Mouse (Mus musculus) heart, adult 2 months (tissue): Measurements from ENCODE around the gene Kcnh1. TPM values are rescaled to one million over a fixed set of nuclear protein-coding genes. Genes with fewer than 3 reads are reported as not detected.
A peak's percentile ranks its signal among the peaks of the same experiment; 100 is the strongest.

Experiments used
- DNase-seq, 2 experiments: peaks; one replicate each; pipeline ENCODE4 v3.0.0; 2021
- H3K27ac ChIP-seq: fragments of 200-600 bp; 2 replicates; pipeline ENCODE4 v1.8.1; 2022
- H3K27me3 ChIP-seq: fragments of 200-500 bp; 2 replicates; pipeline ENCODE4 v1.6.1; 2012; ENCODE audit warnings: mild to moderate bottlenecking, low read length, inconsistent platforms, mixed read lengths; ENCODE audit not compliant: control insufficient read depth, insufficient read depth
- H3K36me3 ChIP-seq: fragments of 200-500 bp; 2 replicates; pipeline ENCODE4 v1.6.1; 2012; ENCODE audit warnings: low read length, inconsistent platforms; ENCODE audit not compliant: control insufficient read depth, insufficient read depth
- H3K4me1 ChIP-seq: fragments of 200-500 bp; 2 replicates; pipeline ENCODE4 v1.6.1; 2011; ENCODE audit warnings: low read length; ENCODE audit not compliant: control insufficient read depth, insufficient read depth
- H3K4me3 ChIP-seq: fragments of 200-600 bp; 2 replicates; pipeline ENCODE4 v1.8.1; 2022
- H3K79me2 ChIP-seq: fragments of 200-500 bp; replicated peaks from 2 replicates; pipeline ENCODE4 v1.6.1; 2012; ENCODE audit warnings: mild to moderate bottlenecking, inconsistent platforms, low read length, moderate library complexity, mixed read lengths; ENCODE audit not compliant: control insufficient read depth, insufficient read depth
- H3K9ac ChIP-seq: fragments of 200-500 bp; 2 replicates; pipeline ENCODE4 v1.6.1; 2012; ENCODE audit warnings: low read depth, mild to moderate bottlenecking, control low read depth, inconsistent platforms, low read length, mixed read lengths
- CTCF ChIP-seq: fragments of 200-600 bp; IDR thresholded peaks from 2 replicates; pipeline ENCODE4 v1.8.1; 2022; ENCODE audit warnings: antibody characterized with exemption, mild to moderate bottlenecking, moderate library complexity
- EP300 ChIP-seq: fragments of 200-500 bp; IDR thresholded peaks from 2 replicates; pipeline ENCODE4 v1.6.1; 2011; ENCODE audit warnings: low read depth, low read length, control low read depth; ENCODE audit not compliant: insufficient read depth
- POLR2A ChIP-seq: fragments of 200-500 bp; IDR thresholded peaks from 2 replicates; pipeline ENCODE4 v1.6.1; 2011; ENCODE audit warnings: mild to moderate bottlenecking, low read depth, low read length, control low read depth; ENCODE audit not compliant: insufficient read depth
- WGBS: fragments of 180-500 bp; shearing (Covaris S2); methylation state at CpG from one replicate; pipeline ENCODE4 v1.1.7; 2018; 5-methylcytosine and 5-hydroxymethylcytosine counted together
- intact Hi-C: fragments of 180-260 bp; cut with DNase I; formaldehyde crosslinking; loops from one replicate; pipeline ENCODE4 v1.15.1; 2025
- polyA plus RNA-seq: library from polyadenylated mRNA; depleted of rRNA; stranded (reverse); fragments of >200 nt; gene quantifications from 2 replicates; pipeline ENCODE4 v1.2.3, GENCODE M21; 2012
- total RNA-seq, 2 experiments: library from RNA; stranded (reverse); gene quantifications; 2 replicates each; pipeline ENCODE4 v1.2.3; 2021

Gene Kcnh1
- total and polyA plus RNA-seq, 3 experiments = 0.05 to 0.09 (median 0.06) TPM

GRCm38 (mm10) chr1:192503651-192504050, 313.1 kb downstream of the Kcnh1 start:
- Histone ChIP-seq H3K9ac (no peak overlapping the region), H3K27ac (no peak overlapping the region), H3K4me3 (no peak overlapping the region), H3K4me1 (peaks cover 2% of the 10 kb centered on the region; the same call in 1 of the 2 replicates), H3K79me2 (no peaks in the 10 kb centered on the region), H3K27me3 (no peaks in the 10 kb centered on the region), H3K36me3 (no peaks in the 10 kb centered on the region)
- WGBS = 79% methylated on average over 4 of the region's 4 CpGs
- TF ChIP-seq EP300 (no peak), CTCF (no peak), POLR2A (no peak)
- intact Hi-C loops = no loop called here
- no peak for DNase-seq

- Histone ChIP-seq H3K9ac (no peak overlapping the region), H3K79me2 (no peaks in the 10 kb centered on the region), H3K36me3 (no peaks in the 10 kb centered on the region), H3K4me1 (no peaks in the 10 kb centered on the region), H3K4me3 (no peak overlapping the region), H3K27ac (no peak overlapping the region), H3K27me3 (no peaks in the 10 kb centered on the region)
- TF ChIP-seq EP300 = no peak
- no peak for TF ChIP-seq CTCF
- TF ChIP-seq POLR2A = no peak
- intact Hi-C loops = no loop called here
- DNase-seq = no peak
- WGBS = 100% methylated on average over 1 of the region's 1 CpGs
These were observed 322.2 kb downstream of the Kcnh1 start for GRCm38 (mm10) chr1:192512821-192513220.

- no peaks in the 10 kb centered on the region for H3K79me2 ChIP-seq
- no peak for TF ChIP-seq CTCF
- H3K4me3 ChIP-seq = no peak overlapping the region
- no peak for DNase-seq
- intact Hi-C loops = no loop called here
- WGBS = 76% methylated on average over 3 of the region's 3 CpGs
- H3K36me3 ChIP-seq = no peaks in the 10 kb centered on the region
- no peaks in the 10 kb centered on the region for H3K27me3 ChIP-seq
- no peaks in the 10 kb centered on the region for H3K4me1 ChIP-seq
- H3K9ac ChIP-seq = no peak overlapping the region
- no peak overlapping the region for H3K27ac ChIP-seq
These were observed 324.8 kb downstream of the Kcnh1 start for GRCm38 (mm10) chr1:192515373-192515772.

- intact Hi-C loops = no loop called here
- no peaks in the 10 kb centered on the region for H3K27me3 ChIP-seq
- H3K36me3 ChIP-seq = no peaks in the 10 kb centered on the region
- no peak overlapping the region for H3K4me3 ChIP-seq
- DNase-seq = no peak
- TF ChIP-seq CTCF (no peak), POLR2A (no peak), EP300 (no peak)
- no peaks in the 10 kb centered on the region; the same call in 1 of the 2 replicates for H3K4me1 ChIP-seq
- no peak overlapping the region for H3K9ac ChIP-seq
- WGBS = 96% methylated on average over 1 of the region's 1 CpGs
- H3K79me2 ChIP-seq = no peaks in the 10 kb centered on the region
- H3K27ac ChIP-seq = no peak overlapping the region
These were observed 329.1 kb downstream of the Kcnh1 start for GRCm38 (mm10) chr1:192519713-192520112.

GRCm38 (mm10) chr1:192520836-192521435, 330.4 kb downstream of the Kcnh1 start:
- Histone ChIP-seq H3K9ac (no peak overlapping the region), H3K27ac (no peak overlapping the region), H3K27me3 (no peaks in the 10 kb centered on the region), H3K79me2 (no peaks in the 10 kb centered on the region), H3K4me3 (no peak overlapping the region), H3K36me3 (no peaks in the 10 kb centered on the region), H3K4me1 (no peaks in the 10 kb centered on the region; the same call in 1 of the 2 replicates)
- TF ChIP-seq CTCF = no peak
- TF ChIP-seq EP300 = 0 out of 2 replicates have a peak, but pooled peaks have one; percentile 38
- TF ChIP-seq POLR2A = no peak
- DNase-seq = peak; percentile 28 to 53
- intact Hi-C loops = no loop called here
- WGBS = 41% methylated on average over 13 of the region's 13 CpGs

- H3K4me1 ChIP-seq = no peaks in the 10 kb centered on the region; the same call in 1 of the 2 replicates
- no peak for DNase-seq
- 44% methylated on average over 12 of the region's 12 CpGs for WGBS
- H3K36me3 ChIP-seq = no peaks in the 10 kb centered on the region
- no peaks in the 10 kb centered on the region for H3K79me2 ChIP-seq
- H3K27ac ChIP-seq = no peak overlapping the region
- no peak overlapping the region for H3K9ac ChIP-seq
- H3K4me3 ChIP-seq = no peak overlapping the region
- intact Hi-C loops = no loop called here
- no peaks in the 10 kb centered on the region for H3K27me3 ChIP-seq
- no peak for TF ChIP-seq EP300
- TF ChIP-seq CTCF = no peak
- TF ChIP-seq POLR2A = no peak
These were observed 332.0 kb downstream of the Kcnh1 start for GRCm38 (mm10) chr1:192522376-192523178.
